Mouse (Mus musculus) retina, embryonic 14.5 days (tissue): ENCODE measurements around the gene 4833427G06Rik.
A peak's percentile ranks its signal among the peaks of the same experiment; 100 is the strongest.

Source experiments
- DNase-seq: peaks from one replicate; pipeline ENCODE4 v3.0.0-alpha.2; 2015; ENCODE audit warnings: low spot score

4833427G06Rik gene

DNA sequence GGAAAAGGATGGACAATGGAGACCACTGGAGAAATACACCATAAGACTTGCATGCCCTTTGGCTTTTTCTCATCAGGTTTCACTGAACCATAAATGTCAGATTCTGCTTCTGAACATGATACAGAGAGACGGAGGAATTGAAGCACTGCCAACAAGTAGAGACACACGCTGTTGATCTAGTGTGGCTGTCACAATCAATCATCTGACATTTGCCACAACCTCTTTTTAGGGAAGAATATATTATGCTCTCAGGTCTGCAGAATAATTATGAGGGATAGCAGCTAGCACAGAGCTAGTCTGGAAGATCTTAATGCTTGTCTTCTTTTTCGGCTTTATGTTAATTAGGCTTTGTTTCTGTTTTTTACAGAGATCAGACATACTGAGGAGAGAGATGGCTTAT, 33.7 kb downstream of the 4833427G06Rik start:
- no peak for DNase-seq

DNA sequence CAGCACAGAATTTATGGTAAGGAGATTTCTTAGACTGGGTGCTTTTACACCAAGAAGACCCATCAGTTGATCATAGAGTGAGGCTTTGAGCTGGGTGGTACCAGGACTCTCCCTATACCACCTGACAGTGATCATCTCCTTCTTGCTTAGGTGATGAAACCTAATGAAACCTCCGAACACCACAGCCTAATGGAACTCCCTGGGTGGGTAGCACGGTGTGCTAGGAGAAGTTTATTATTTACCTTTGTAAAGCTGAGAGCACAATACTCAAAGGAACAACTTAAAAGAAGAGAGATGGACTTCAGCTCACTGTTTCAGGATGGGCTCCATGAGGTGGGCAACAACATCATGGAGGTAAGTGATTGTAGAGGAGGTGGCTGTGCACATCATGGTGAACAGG, 41.3 kb downstream of the 4833427G06Rik start, which contains the start of gene Btg4:
Gene Btg4 (plus strand): TSS at position 301 of the 400 bp plus-strand sequence.
- DNase-seq: no peak

DNA sequence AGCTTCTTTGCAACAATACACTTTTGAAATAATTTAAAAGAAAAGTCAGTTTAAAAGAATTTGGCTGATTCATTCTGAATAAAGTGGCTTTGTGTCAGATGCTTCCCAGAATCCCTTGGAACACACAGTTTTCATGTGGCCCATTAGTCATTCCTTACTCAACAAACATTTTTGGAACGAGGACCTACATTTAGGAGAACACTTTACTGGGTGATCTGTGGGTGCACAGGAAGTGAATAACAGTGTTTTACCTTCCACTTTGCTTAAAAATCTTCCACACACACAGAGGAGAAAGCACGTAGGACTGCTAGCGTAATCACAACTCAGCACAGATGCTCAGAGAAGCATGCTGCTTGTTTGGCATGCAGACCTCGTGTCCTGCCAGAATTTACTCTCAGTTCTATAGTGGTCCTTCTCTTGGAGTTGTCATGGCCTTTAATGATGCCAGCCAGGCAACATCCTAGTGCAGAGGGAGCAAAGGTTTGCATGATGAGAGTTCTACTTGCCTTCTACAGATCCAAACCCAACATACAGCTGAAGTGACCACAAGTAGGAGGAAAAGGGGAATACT, 42.8 kb downstream of the 4833427G06Rik start:
- DNase-seq: no peak

DNA sequence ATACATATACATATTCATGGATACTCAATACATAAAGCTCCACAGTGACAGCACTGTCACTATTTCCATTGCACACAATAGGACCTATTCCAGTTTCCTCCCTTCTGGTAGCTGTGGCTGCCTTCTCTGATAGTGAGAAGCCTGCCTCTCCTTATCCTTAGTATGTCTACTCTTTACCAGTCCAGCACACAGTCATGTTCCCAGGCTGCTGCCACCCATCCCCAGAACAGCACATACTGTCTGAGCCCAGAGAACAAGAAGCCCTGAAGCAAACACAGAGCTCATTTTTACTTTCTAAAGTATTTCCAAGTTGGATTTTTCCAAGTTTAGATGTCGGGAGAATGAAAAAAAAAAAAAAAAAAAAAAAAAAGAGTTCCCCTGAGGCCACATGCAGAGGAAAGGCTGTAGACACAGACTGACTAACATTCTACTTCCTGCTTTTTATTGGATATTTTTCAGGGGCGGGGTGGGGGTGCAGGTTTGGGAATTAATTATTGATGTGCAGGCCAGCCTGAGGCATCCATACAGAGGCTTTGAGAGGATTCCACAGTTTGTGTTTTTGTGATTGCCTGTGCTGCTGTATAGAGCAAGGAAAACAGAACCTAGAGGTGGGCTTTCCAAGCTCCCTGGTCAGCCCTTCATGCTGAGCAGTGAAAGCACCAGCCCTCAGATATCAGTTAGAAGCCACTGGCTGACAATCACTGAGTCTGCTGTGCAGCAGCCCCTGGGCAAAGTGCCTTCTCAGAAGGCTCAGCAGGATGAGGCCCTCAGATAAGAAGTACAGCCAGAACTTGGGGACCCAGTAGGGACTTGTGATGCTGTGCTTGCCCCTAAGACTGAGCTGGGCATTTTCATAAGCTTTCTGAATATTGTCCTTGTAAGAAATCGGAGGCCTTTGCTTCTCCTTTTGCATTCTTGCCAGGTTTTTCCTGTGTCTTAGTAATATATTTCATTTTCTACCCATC, 45.2 kb downstream of the 4833427G06Rik start:
- DNase-seq: no peak

DNA sequence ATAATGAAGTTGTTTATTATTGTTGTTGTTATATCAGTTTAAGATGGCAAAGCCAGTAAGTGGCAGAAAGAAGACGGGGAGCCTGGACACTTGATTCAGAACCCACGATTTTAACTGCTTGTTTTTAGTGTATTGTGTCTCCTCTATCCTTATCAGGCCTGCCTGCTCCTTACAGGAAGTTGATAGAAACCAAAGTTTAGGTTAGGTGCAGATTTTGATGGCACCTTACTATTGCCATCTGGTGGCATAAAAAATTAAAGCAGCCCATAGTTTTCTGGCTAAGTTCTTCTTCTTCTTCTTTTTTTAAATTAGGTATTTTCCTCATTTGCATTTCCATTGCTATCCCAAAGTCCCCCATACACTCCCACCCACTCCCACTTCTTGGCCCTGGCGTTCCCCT, 49.7 kb downstream of the 4833427G06Rik start:
- peak; percentile 37 for DNase-seq

DNA sequence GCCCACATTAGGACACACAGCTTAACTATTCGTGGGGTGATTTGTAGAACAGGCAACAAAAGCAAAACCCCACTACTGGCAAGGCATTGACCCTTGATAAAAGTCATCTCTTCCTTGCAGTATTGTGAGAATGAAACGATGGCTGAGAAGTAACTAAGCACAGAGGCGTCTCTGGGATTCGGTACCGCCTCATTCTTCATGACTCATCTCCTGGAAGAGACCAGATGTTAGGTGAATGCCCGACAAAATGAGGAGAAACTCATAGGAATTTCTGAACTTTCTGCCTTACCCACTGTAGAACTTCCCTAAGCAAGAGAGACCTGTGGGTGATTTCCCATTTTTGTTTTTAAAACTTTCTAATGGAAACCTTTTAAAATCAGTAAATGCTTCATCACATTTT, 59.7 kb downstream of the 4833427G06Rik start:
- DNase-seq: no peak

DNA sequence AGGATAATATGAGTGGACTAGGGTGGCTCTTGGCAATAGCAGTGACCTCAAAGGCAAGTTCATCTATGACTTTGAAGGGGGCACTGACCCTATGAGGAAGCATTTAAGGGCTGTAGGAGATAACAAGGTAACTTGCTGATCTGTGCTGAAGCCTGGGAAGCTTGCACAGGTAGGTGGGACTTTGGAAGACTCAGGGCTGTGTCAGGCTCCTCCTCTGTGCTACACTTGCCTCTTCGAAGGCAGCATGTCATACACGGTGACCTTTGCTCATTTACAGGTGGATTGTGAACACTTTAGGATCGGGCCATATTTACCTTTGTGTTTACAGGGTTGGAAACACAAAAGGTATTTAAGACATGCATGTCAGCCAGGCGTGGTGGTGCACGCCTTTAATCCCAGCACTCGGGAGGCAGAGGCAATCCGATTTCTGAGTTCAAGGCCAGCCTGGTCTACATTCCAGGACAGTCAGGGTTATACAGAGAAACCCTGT, 60.3 kb downstream of the 4833427G06Rik start:
- no peak for DNase-seq

DNA sequence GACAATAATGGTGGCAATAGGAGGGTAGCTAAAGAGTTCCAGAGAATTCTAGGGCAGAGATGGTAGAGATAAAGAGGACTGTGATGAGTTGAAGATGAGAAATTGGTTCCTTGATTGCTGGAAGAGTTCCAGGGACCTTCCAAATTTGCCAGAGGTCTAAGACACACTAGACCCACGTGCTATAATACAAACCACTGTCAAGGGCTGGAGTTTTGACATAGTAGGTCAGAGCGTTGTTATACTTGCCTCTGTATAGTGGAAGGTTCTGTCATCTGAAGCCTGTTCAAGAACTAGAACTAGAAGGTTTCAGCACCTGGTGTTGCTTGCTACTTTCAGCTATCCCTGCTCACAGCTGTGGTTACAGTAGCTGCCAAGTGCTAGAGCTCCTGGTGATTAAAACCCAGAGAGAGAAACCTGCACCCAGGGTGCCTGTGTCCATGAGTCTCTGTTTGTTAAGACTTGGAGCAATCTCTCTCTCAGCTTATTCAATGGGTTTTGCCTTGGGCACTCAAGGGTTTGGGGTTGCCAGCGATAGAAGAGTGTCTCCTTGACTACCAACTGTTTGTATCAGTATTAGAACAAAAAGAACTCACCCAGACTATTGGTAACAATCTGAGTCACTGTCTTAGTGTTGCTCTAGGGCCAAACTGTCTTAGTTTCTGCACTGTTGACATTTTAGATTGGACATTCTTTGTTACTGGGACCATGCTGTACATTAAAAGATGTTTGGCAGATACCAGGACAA, 68.9 kb downstream of the 4833427G06Rik start:
- DNase-seq: no peak

DNA sequence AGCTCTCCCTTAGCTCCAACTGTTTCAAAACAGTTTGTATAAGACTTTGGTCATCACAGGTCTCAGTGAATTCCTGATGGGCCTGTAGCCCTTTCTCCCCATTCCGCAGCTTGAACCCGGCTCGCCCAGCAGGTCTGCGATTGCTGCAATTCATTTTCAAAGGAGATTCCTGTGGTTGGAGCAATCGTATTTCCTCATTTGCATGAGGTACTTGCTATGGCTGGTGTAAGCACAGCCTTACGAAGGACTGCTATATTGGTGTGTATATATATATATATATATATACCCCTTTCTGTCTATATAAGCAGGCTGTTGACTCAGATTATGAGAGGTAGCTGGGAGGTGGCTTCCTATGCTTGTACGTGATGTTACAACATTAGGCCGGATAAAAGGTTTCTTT, 69.6 kb downstream of the 4833427G06Rik start:
- no peak for DNase-seq

DNA sequence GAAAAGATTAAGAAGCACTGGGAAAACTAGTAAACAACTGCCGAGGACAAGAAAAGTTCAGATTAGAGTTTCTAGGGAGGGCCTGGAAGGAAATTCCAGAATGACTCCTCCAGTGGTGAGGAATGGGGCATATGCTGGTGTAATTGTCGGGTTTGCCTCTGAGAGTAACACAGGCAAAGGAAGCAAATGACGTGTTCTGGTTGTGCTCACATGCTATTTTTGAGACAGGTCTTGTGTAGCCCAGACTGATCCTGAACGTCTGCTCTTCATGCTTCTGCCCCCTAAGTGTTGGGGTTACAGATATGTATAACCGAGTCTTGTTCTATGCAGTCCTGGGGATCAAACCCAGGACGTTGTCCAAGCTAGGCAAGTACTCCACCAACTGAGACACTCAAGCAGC, 70.3 kb downstream of the 4833427G06Rik start:
- DNase-seq: no peak
